Comparison of ENCODE assay signal across 37 mouse cellular contexts in the genomic region with DNA sequence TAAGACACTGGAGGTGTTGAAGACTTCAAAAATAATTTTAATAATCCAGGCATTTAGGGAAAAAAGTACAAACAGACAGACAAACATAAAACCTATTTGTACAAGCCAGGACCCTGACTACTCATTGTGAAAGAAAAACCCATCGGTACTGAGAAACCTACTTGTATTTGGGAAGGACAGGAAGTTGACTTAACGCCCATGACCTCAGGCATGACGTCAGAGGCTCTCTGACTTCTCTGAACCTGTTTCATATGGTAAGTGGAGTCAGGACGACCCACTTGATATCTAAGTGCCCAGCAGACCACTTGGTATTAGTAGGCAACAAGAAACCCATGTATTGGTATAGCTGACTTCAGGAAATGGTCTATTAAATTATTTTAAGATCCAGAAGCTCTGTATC. TPM values are rescaled to one million over a fixed set of nuclear protein-coding genes. Genes with fewer than 3 reads are reported as not detected.
DNase-seq lines count a peak whose midpoint lies in the region; ATAC-seq lines count a peak whose summit lies in the region.
"Had no signal": no experiment of that assay in that cellular context is flagged by ENCODE, and none has a peak within 500 bp of the region (broad histone marks: within the 10 kb centered on the region; RNA-seq: fewer than 3 reads in every experiment).

No protein-coding gene starts in this region.

- intact Hi-C loops in left cerebral cortex, postnatal 36 days (cut with DNase I) = no loop called here

- peak; percentile 42 for DNase-seq in 416B (ENCODE audit: low read depth)
- peak; percentile 50 for DNase-seq in CD4-positive helper T cell, adult 2 months (ENCODE audit: low read depth, low spot score)
- peak; percentile 49 to 62 for DNase-seq in natural killer cell, adult 2 months (ENCODE audit: low spot score in 2 of 2)
- DNase-seq in left cerebral cortex, postnatal 36 days (ENCODE audit: low spot score in 2 of 2) = no peak
- no peak for DNase-seq in left cerebral cortex, adult 8-10 months (ENCODE audit: low spot score in 2 of 2)
- DNase-seq: adrenal gland, adult 2 months; adrenal gland, postnatal 36 days; cerebellum, adult 8-10 months; cerebellum, postnatal 25 days; gastrocnemius, postnatal 36 days; heart, adult 18-20 months; heart, postnatal 36 days; kidney, postnatal 14 days; lung, embryonic 14.5 days; lung, postnatal 14 days; right cerebral cortex, adult 18-20 months had no signal

- peaks cover 7% of the 10 kb centered on the region; the same call in 1 of the 2 replicates for H3K4me1 ChIP-seq in brown adipose tissue, adult 24 weeks (ENCODE audit: control insufficient read depth, insufficient read depth, insufficient read length, low read length)
- H3K4me1 ChIP-seq: forebrain, embryonic 15.5 days; hindbrain, embryonic 12.5 days; limb, embryonic 10.5 days; limb, embryonic 15.5 days; midbrain, embryonic 12.5 days; neural tube, embryonic 15.5 days had no signal

- ATAC-seq in megakaryocyte, adult 5-6 weeks (ENCODE audit: poor library complexity, severe bottlenecking) = no peak
- ATAC-seq: forebrain, embryonic 15.5 days; hindbrain, postnatal 0 days; intestine, postnatal 0 days had no signal

- H3K27ac ChIP-seq in brown adipose tissue, adult 24 weeks (replicated peaks; ENCODE audit: low read depth, low read length) = peak overlapping the region; percentile 81
- H3K27ac ChIP-seq: forebrain, embryonic 15.5 days; hindbrain, embryonic 12.5 days; hindbrain, postnatal 0 days; limb, embryonic 10.5 days; limb, embryonic 15.5 days; liver, embryonic 14.5 days; midbrain, embryonic 12.5 days; neural tube, embryonic 15.5 days had no signal

- H3K4me3 ChIP-seq in brown adipose tissue, adult 24 weeks (ENCODE audit: insufficient read depth, low read depth, low read length) = no peak overlapping the region
- H3K4me3 ChIP-seq: forebrain, embryonic 15.5 days; hindbrain, embryonic 12.5 days; limb, embryonic 10.5 days; limb, embryonic 15.5 days; midbrain, embryonic 12.5 days; neural tube, embryonic 15.5 days had no signal

RNA-seq across cellular contexts. Expression of gene Pdcd1lg2, which starts 19.4 kb away (rescaled TPM):
- polyA plus RNA-seq in brown adipose tissue, adult 24 weeks (2012; ENCODE audit: insufficient read depth, insufficient read length, missing spikeins) = not detected in 2 replicates
- under 1 TPM; 0.20 to 0.32 TPM for total RNA-seq in left cerebral cortex, postnatal 36 days (2021)
- 0.75 TPM in 1 of 2 replicates, not detected in the other for total RNA-seq in megakaryocyte, adult 5-6 weeks (2015)
- 0.44 and 1.8 TPM in 2 replicates for total RNA-seq in megakaryocyte, adult 5-6 weeks (2017)
- total RNA-seq in left cerebral cortex, adult 8-10 months (2022) = under 1 TPM in 2 of 4 experiments, not detected in 2; 0.22 to 0.30 TPM
- total RNA-seq: adrenal gland, adult 2 months; adrenal gland, postnatal 36 days; gastrocnemius, adult 18-20 months; gastrocnemius, postnatal 36 days; heart, postnatal 36 days; layer of hippocampus, postnatal 14 days had no signal
- polyA plus RNA-seq: adrenal gland, adult 2 months; C2C12; embryonic facial prominence, embryonic 11.5 days; forebrain, embryonic 15.5 days; heart, embryonic 11.5 days; hindbrain, embryonic 12.5 days; intestine, postnatal 0 days; kidney, embryonic 14.5 days; limb, embryonic 10.5 days; limb, embryonic 15.5 days; lung, embryonic 14.5 days; midbrain, embryonic 12.5 days; stomach, embryonic 14.5 days had no signal

RNA-seq across cellular contexts. Expression of gene Cd274, which starts 24.0 kb away (rescaled TPM):
- 52.6 and 58.2 TPM in 2 replicates for polyA plus RNA-seq in brown adipose tissue, adult 24 weeks (2012; ENCODE audit: insufficient read depth, insufficient read length, missing spikeins)
- under 1 TPM; 0.97 to 0.99 TPM for total RNA-seq in left cerebral cortex, postnatal 36 days (2021)
- 4.1 and 5.6 TPM in 2 replicates for total RNA-seq in megakaryocyte, adult 5-6 weeks (2015)
- total RNA-seq in megakaryocyte, adult 5-6 weeks (2017) = 2.6 and 2.9 TPM in 2 replicates
- total RNA-seq in left cerebral cortex, adult 8-10 months (2022) = 1 to 10 TPM; 1.6 to 3.4 (median 2.2) TPM

RNA-seq across cellular contexts. Expression of gene Plgrkt, which starts 24.1 kb away (rescaled TPM):
- polyA plus RNA-seq in brown adipose tissue, adult 24 weeks (2012; ENCODE audit: insufficient read depth, insufficient read length, missing spikeins) = 118 and 119 TPM in 2 replicates
- 10 to 100 TPM; 23.7 to 28.6 TPM for total RNA-seq in left cerebral cortex, postnatal 36 days (2021)
- 66.4 and 70.8 TPM in 2 replicates for total RNA-seq in megakaryocyte, adult 5-6 weeks (2015)
- total RNA-seq in megakaryocyte, adult 5-6 weeks (2017) = 50.8 and 57.1 TPM in 2 replicates
- total RNA-seq in left cerebral cortex, adult 8-10 months (2022) = 10 to 100 TPM; 22.4 to 36.2 (median 26.7) TPM

RNA-seq across cellular contexts. Expression of gene Rln1, which starts 56.8 kb away (rescaled TPM):
- polyA plus RNA-seq in brown adipose tissue, adult 24 weeks (2012; ENCODE audit: insufficient read depth, insufficient read length, missing spikeins) = not detected in 2 replicates
- 1 to 10 TPM; 1.2 to 1.5 TPM for total RNA-seq in left cerebral cortex, postnatal 36 days (2021)
- not detected in 2 replicates for total RNA-seq in megakaryocyte, adult 5-6 weeks (2015)
- not detected in 2 replicates for total RNA-seq in megakaryocyte, adult 5-6 weeks (2017)
- total RNA-seq in left cerebral cortex, adult 8-10 months (2022) = 1 to 10 TPM in 3 of 4 experiments, under 1 TPM in 1; 0.40 to 3.3 (median 1.4) TPM
- total RNA-seq: adrenal gland, adult 2 months; adrenal gland, postnatal 36 days; gastrocnemius, adult 18-20 months; gastrocnemius, postnatal 36 days; heart, adult 18-20 months; heart, postnatal 36 days had no signal
- polyA plus RNA-seq: adrenal gland, adult 2 months; heart, embryonic 16.5 days; intestine, postnatal 0 days; kidney, embryonic 14.5 days; liver, embryonic 14.5 days; lung, embryonic 14.5 days; spleen, adult 2 months; stomach, embryonic 14.5 days; testis, adult 2 months had no signal

Comparison
In these comparisons a context has a peak if more than half of its experiments do, and no peak if none do; other contexts are left out.
1. DNase-seq: peak in 416B (single experiment), CD4-positive helper T cell, adult 2 months (single experiment) and natural killer cell, adult 2 months (2 of 2); none in left cerebral cortex, postnatal 36 days (0 of 2) and left cerebral cortex, adult 8-10 months (0 of 2).